Mouse (Mus musculus) limb, embryonic 13.5 days (tissue): Measurements from ENCODE around the gene Gm4553. TPM values are rescaled to one million over a fixed set of nuclear protein-coding genes. Genes with fewer than 3 reads are reported as not detected.
"Not testable (repeated sequence)": the region's sequence is repeated elsewhere in the genome, so short reads cannot be mapped to it uniquely, and the experiment has no call there.

Experiments used
- ATAC-seq: fragments of 200-750 bp; cut with Nextera tagmentation; 2 replicates; pipeline ENCODE4 v1.8.0; 2017; ENCODE audit warnings: low read depth, moderate number of reproducible peaks, moderate TSS enrichment; ENCODE audit not compliant: low FRiP score
- H3K27ac ChIP-seq: fragments of 300-500 bp; sonication (generic); 2 replicates; pipeline ENCODE4 v1.5.1; 2015; ENCODE audit warnings: inconsistent platforms, mild to moderate bottlenecking, moderate library complexity
- H3K27me3 ChIP-seq: fragments of 300-500 bp; sonication (generic); 2 replicates; pipeline ENCODE4 v1.6.1; 2015; ENCODE audit warnings: mild to moderate bottlenecking, inconsistent platforms
- H3K36me3 ChIP-seq: fragments of 300-500 bp; sonication (generic); 2 replicates; pipeline ENCODE4 v1.6.1; 2015; ENCODE audit warnings: inconsistent platforms, mild to moderate bottlenecking, moderate library complexity
- H3K4me1 ChIP-seq: fragments of 300-500 bp; sonication (generic); 2 replicates; pipeline ENCODE4 v1.6.1; 2015; ENCODE audit warnings: inconsistent platforms
- H3K4me2 ChIP-seq: fragments of 300-500 bp; sonication (generic); replicated peaks from 2 replicates; pipeline ENCODE4 v1.6.1; 2015; ENCODE audit warnings: inconsistent platforms, mild to moderate bottlenecking, moderate library complexity
- H3K4me3 ChIP-seq: fragments of 300-500 bp; sonication (generic); 2 replicates; pipeline ENCODE4 v1.5.1; 2015; ENCODE audit warnings: moderate library complexity, mild to moderate bottlenecking, inconsistent platforms
- H3K9ac ChIP-seq: fragments of 300-500 bp; sonication (generic); 2 replicates; pipeline ENCODE4 v1.6.1; 2015; ENCODE audit warnings: mild to moderate bottlenecking, inconsistent platforms
- H3K9me3 ChIP-seq: fragments of 300-500 bp; sonication (generic); 2 replicates; pipeline ENCODE4 v1.6.1; 2016; ENCODE audit warnings: inconsistent platforms
- WGBS: fragments of 180-500 bp; shearing (Covaris S2); methylation state at CpG from one replicate; pipeline ENCODE4 v1.1.7; 2015; 5-methylcytosine and 5-hydroxymethylcytosine counted together
- polyA plus RNA-seq: library from polyadenylated mRNA; unstranded; fragments of >200 nt; fragmentation: Nextera tagmentation; extraction: Ambion mirVana; gene quantifications from 2 replicates; pipeline ENCODE4 v1.2.1, GENCODE M21; 2015

Gm4553 gene
- polyA plus RNA-seq, 1 experiment from 2014 or later = not detected

GRCm38 (mm10) chr7:142159366-142159765, 6.2 kb downstream of the Gm4553 start:
- H3K9ac ChIP-seq = no peak overlapping the region
- no peaks in the 10 kb centered on the region for H3K27me3 ChIP-seq
- H3K4me2 ChIP-seq = no peak overlapping the region
- no peaks in the 10 kb centered on the region for H3K36me3 ChIP-seq
- 97% methylated on average over 3 of the region's 3 CpGs for WGBS
- H3K27ac ChIP-seq = no peak overlapping the region
- H3K9me3 ChIP-seq = no peaks in the 10 kb centered on the region
- no peak overlapping the region for H3K4me3 ChIP-seq
- ATAC-seq = no peak
- no peaks in the 10 kb centered on the region for H3K4me1 ChIP-seq

GRCm38 (mm10) chr7:142157013-142157412, 8.5 kb downstream of the Gm4553 start, which contains the start of gene Gm29735:
Gene Gm29735, minus strand, starts transcription at chr7:142157113.
- WGBS = 39% methylated on average over 2 of the region's 2 CpGs
- H3K27ac ChIP-seq, H3K27me3 ChIP-seq, H3K4me1 ChIP-seq, H3K4me3 ChIP-seq, H3K36me3 ChIP-seq, ATAC-seq, H3K4me2 ChIP-seq, H3K9ac ChIP-seq, H3K9me3 ChIP-seq: not testable (repeated sequence)

- no peak for ATAC-seq
- Histone ChIP-seq H3K9me3 (no peaks in the 10 kb centered on the region), H3K27ac (no peak overlapping the region), H3K9ac (no peak overlapping the region), H3K4me2 (no peak overlapping the region), H3K4me1 (no peaks in the 10 kb centered on the region), H3K36me3 (no peaks in the 10 kb centered on the region), H3K4me3 (no peak overlapping the region), H3K27me3 (no peaks in the 10 kb centered on the region)
- WGBS = 79% methylated on average over 1 of the region's 1 CpGs
Measured at GRCm38 (mm10) chr7:142155308-142155707, 10.2 kb downstream of the Gm4553 start.

- no peaks in the 10 kb centered on the region for H3K36me3 ChIP-seq
- no peak overlapping the region for H3K4me3 ChIP-seq
- WGBS = 80% methylated on average over 4 of the region's 4 CpGs
- no peaks in the 10 kb centered on the region for H3K27me3 ChIP-seq
- H3K9me3 ChIP-seq = no peaks in the 10 kb centered on the region
- H3K27ac ChIP-seq = no peak overlapping the region
- no peak overlapping the region for H3K9ac ChIP-seq
- H3K4me1 ChIP-seq = no peaks in the 10 kb centered on the region
- H3K4me2 ChIP-seq = no peak overlapping the region
- no peak for ATAC-seq
Measured at GRCm38 (mm10) chr7:142152191-142152590, 13.3 kb downstream of the Gm4553 start.

GRCm38 (mm10) chr7:142148633-142149032, 16.9 kb downstream of the Gm4553 start:
- no peaks in the 10 kb centered on the region for H3K9me3 ChIP-seq
- H3K27me3 ChIP-seq = peaks cover 4% of the 10 kb centered on the region; the same call in 1 of the 2 replicates
- no peak overlapping the region for H3K27ac ChIP-seq
- no peak overlapping the region for H3K4me3 ChIP-seq
- ATAC-seq = no peak
- no peaks in the 10 kb centered on the region for H3K4me1 ChIP-seq
- H3K4me2 ChIP-seq = no peak overlapping the region
- H3K9ac ChIP-seq = no peak overlapping the region
- H3K36me3 ChIP-seq = no peaks in the 10 kb centered on the region

- Histone ChIP-seq H3K4me1 (no peaks in the 10 kb centered on the region), H3K27me3 (peaks cover 4% of the 10 kb centered on the region; the same call in 1 of the 2 replicates), H3K4me3 (no peak overlapping the region), H3K27ac (no peak overlapping the region), H3K9ac (no peak overlapping the region), H3K4me2 (no peak overlapping the region), H3K36me3 (no peaks in the 10 kb centered on the region), H3K9me3 (no peaks in the 10 kb centered on the region)
- 3% methylated on average over 1 of the region's 1 CpGs for WGBS
- ATAC-seq = no peak
Measured at GRCm38 (mm10) chr7:142146033-142146432, 19.5 kb downstream of the Gm4553 start.

- H3K9me3 ChIP-seq = no peaks in the 10 kb centered on the region
- H3K36me3 ChIP-seq = no peaks in the 10 kb centered on the region
- WGBS = 45% methylated on average over 4 of the region's 4 CpGs
- no peak overlapping the region for H3K4me3 ChIP-seq
- H3K27ac ChIP-seq = no peak overlapping the region
- no peak overlapping the region for H3K4me2 ChIP-seq
- peaks cover 4% of the 10 kb centered on the region; the same call in 1 of the 2 replicates for H3K27me3 ChIP-seq
- no peak for ATAC-seq
- H3K4me1 ChIP-seq = no peaks in the 10 kb centered on the region
- no peak overlapping the region for H3K9ac ChIP-seq
Measured at GRCm38 (mm10) chr7:142145413-142145940, 20.1 kb downstream of the Gm4553 start.

GRCm38 (mm10) chr7:142144507-142144906, 21.0 kb downstream of the Gm4553 start, which contains the start of gene Gm45337:
Gene Gm45337, minus strand, starts transcription at chr7:142144607.
- no peak for ATAC-seq
- no peak within 1 kb of the TSS for H3K27ac ChIP-seq
- WGBS = 76% methylated on average over 1 of the region's 1 CpGs
- no peaks in the 10 kb centered on the region for H3K4me1 ChIP-seq
- no peak within 1 kb of the TSS for H3K4me2 ChIP-seq
- H3K9me3 ChIP-seq = no peaks in the 10 kb centered on the region
- H3K27me3 ChIP-seq = peaks cover 4% of the 10 kb centered on the region; the same call in 1 of the 2 replicates
- no peak within 1 kb of the TSS for H3K4me3 ChIP-seq
- no peak within 1 kb of the TSS for H3K9ac ChIP-seq
- H3K36me3 ChIP-seq = no peaks in the 10 kb centered on the region

GRCm38 (mm10) chr7:142143506-142144010, 22.0 kb downstream of the Gm4553 start:
- not testable (repeated sequence) for H3K9me3 ChIP-seq, H3K4me2 ChIP-seq, H3K27me3 ChIP-seq, H3K4me3 ChIP-seq, H3K9ac ChIP-seq, H3K4me1 ChIP-seq, H3K36me3 ChIP-seq, ATAC-seq, H3K27ac ChIP-seq
- WGBS = 23% methylated on average over 1 of the region's 1 CpGs

GRCm38 (mm10) chr7:142140696-142141095, 24.8 kb downstream of the Gm4553 start:
- no peaks in the 10 kb centered on the region for H3K36me3 ChIP-seq
- H3K27me3 ChIP-seq = peaks cover 4% of the 10 kb centered on the region; the same call in 1 of the 2 replicates
- 0% methylated on average over 1 of the region's 1 CpGs for WGBS
- H3K9ac ChIP-seq = no peak overlapping the region
- no peaks in the 10 kb centered on the region for H3K9me3 ChIP-seq
- no peaks in the 10 kb centered on the region for H3K4me1 ChIP-seq
- no peak for ATAC-seq
- H3K4me2 ChIP-seq = no peak overlapping the region
- no peak overlapping the region for H3K27ac ChIP-seq
- no peak overlapping the region for H3K4me3 ChIP-seq

- H3K36me3 ChIP-seq, H3K27ac ChIP-seq, ATAC-seq, H3K4me2 ChIP-seq, H3K27me3 ChIP-seq, H3K4me1 ChIP-seq, H3K4me3 ChIP-seq, H3K9ac ChIP-seq, H3K9me3 ChIP-seq: not testable (repeated sequence)
- 30% methylated on average over 2 of the region's 2 CpGs for WGBS
Measured at GRCm38 (mm10) chr7:142135934-142136333, 29.6 kb downstream of the Gm4553 start, which contains the start of gene Gm39115. Gene Gm39115, minus strand, starts transcription at chr7:142136034.

- H3K4me2 ChIP-seq = no peak overlapping the region
- H3K4me3 ChIP-seq = no peak overlapping the region
- ATAC-seq = no peak
- 62% methylated on average over 4 of the region's 4 CpGs for WGBS
- H3K9me3 ChIP-seq = no peaks in the 10 kb centered on the region
- no peaks in the 10 kb centered on the region for H3K36me3 ChIP-seq
- no peaks in the 10 kb centered on the region for H3K4me1 ChIP-seq
- H3K27ac ChIP-seq = no peak overlapping the region
- H3K27me3 ChIP-seq = no peaks in the 10 kb centered on the region
- H3K9ac ChIP-seq = no peak overlapping the region
Measured at GRCm38 (mm10) chr7:142134206-142134995, 31.1 kb downstream of the Gm4553 start.
